Mouse (Mus musculus): ENCODE data around the gene Depp1. TPM values are rescaled to one million over a fixed set of nuclear protein-coding genes. Genes with fewer than 3 reads are reported as not detected.

Gene Depp1
- polyA plus RNA-seq, 1 experiment from 2014 or later = 23.5 TPM

GRCm38 (mm10) chr6:116649811-116650210 is 598 bp upstream of the Depp1 start:
- Histone ChIP-seq H3K9ac (no peak overlapping the region), H3K9me3 (ENCODE audit: low read depth, low read length) (no peaks in the 10 kb centered on the region), H3K4me3 (ENCODE audit: low read depth, low read length) (no peak overlapping the region), H3K27me3 (ENCODE audit: insufficient read depth, low read length) (no peaks in the 10 kb centered on the region), H3K36me3 (ENCODE audit: insufficient read depth) (no peaks in the 10 kb centered on the region), H3K4me2 (no peak overlapping the region), H3K4me1 (ENCODE audit: insufficient read depth) (no peaks in the 10 kb centered on the region), H3K27ac (ENCODE audit: low read depth) (peak overlapping the region; percentile 44; the same call in 1 of the 2 replicates)
- DNase-seq (no peak), ATAC-seq (ENCODE audit: insufficient read depth) (no peak)
- no peak for TF ChIP-seq CTCF (IDR thresholded peaks at IDR 0.05; ENCODE audit: low read depth)
- WGBS = 52% methylated on average over 7 of the region's 7 CpGs

DNA sequence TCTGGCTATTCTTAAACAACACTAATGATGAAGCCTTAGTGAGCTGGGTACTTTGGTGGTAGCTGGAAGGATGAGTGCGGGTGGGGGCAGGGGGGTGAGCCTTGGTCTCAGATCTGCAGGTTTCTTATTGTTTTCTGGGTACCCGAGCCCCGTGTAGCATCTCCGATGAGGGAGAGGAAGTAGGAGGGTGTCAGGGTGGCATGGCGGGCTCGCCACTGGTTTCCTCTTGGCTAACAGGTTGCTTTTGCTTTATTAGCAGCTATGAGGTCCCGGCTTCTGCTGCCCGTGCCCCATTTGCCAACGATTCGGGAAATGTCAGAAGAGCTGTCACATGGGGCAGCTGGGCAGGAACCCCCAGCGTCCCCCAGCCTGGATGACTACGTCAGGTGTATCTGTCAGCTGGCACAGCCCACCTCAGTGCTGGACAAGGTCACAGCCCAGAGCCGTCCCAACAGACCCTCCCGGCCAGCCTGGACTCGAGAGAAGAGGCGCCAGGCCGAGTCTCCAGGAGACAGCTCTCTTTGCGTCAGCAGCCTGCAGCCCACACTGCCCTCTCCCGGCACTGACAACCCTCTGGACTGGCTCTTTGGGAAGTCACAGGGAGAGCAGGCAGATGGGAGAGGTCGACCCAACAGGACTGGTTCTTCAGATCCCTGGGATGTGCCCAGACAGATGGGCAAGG is 1.2 kb downstream of the Depp1 start:
- ATAC-seq (ENCODE audit: insufficient read depth) (no peak), DNase-seq (peak; percentile 57)
- no peak overlapping the region; the same call in 1 of the 2 replicates for H3K9ac ChIP-seq
- no peaks in the 10 kb centered on the region for H3K36me3 ChIP-seq (ENCODE audit: insufficient read depth)
- H3K27me3 ChIP-seq (ENCODE audit: insufficient read depth, low read length) = no peaks in the 10 kb centered on the region
- no peaks in the 10 kb centered on the region for H3K9me3 ChIP-seq (ENCODE audit: low read depth, low read length)
- H3K4me1 ChIP-seq (ENCODE audit: insufficient read depth) = no peaks in the 10 kb centered on the region
- H3K4me2 ChIP-seq = peak overlapping the region; percentile 43
- 57% methylated on average over 20 of the region's 20 CpGs for WGBS
- peak overlapping the region; percentile 15; the same call in 1 of the 2 replicates for H3K4me3 ChIP-seq (ENCODE audit: low read depth, low read length)
- TF ChIP-seq CTCF (IDR thresholded peaks at IDR 0.05; ENCODE audit: low read depth) = peak; percentile 61
- H3K27ac ChIP-seq (ENCODE audit: low read depth) = no peak overlapping the region

GRCm38 (mm10) chr6:116653191-116653590 is 2.8 kb downstream of the Depp1 start:
- Histone ChIP-seq H3K9ac (no peak overlapping the region), H3K9me3 (ENCODE audit: low read depth, low read length) (no peaks in the 10 kb centered on the region), H3K27me3 (ENCODE audit: insufficient read depth, low read length) (no peaks in the 10 kb centered on the region), H3K27ac (ENCODE audit: low read depth) (no peak overlapping the region), H3K4me3 (ENCODE audit: low read depth, low read length) (no peak overlapping the region), H3K4me1 (ENCODE audit: insufficient read depth) (no peaks in the 10 kb centered on the region), H3K4me2 (no peak overlapping the region), H3K36me3 (ENCODE audit: insufficient read depth) (no peaks in the 10 kb centered on the region)
- DNase-seq (no peak), ATAC-seq (ENCODE audit: insufficient read depth) (no peak)
- 66% methylated on average over 3 of the region's 3 CpGs for WGBS
- no peak for TF ChIP-seq CTCF (IDR thresholded peaks at IDR 0.05; ENCODE audit: low read depth)

GRCm38 (mm10) chr6:116653684-116654454 is 3.5 kb downstream of the Depp1 start:
- ATAC-seq (ENCODE audit: insufficient read depth) (peak; percentile 47; the same call in 1 of the 2 replicates), DNase-seq (peak; percentile 90)
- no peak overlapping the region for H3K9ac ChIP-seq
- 55% methylated on average over 9 of the region's 9 CpGs for WGBS
- H3K4me2 ChIP-seq = no peak overlapping the region
- H3K27me3 ChIP-seq (ENCODE audit: insufficient read depth, low read length) = no peaks in the 10 kb centered on the region
- TF ChIP-seq CTCF (IDR thresholded peaks at IDR 0.05; ENCODE audit: low read depth) = peak; percentile 89
- H3K4me3 ChIP-seq (ENCODE audit: low read depth, low read length) = no peak overlapping the region
- H3K27ac ChIP-seq (ENCODE audit: low read depth) = no peak overlapping the region
- H3K4me1 ChIP-seq (ENCODE audit: insufficient read depth) = no peaks in the 10 kb centered on the region
- no peaks in the 10 kb centered on the region for H3K36me3 ChIP-seq (ENCODE audit: insufficient read depth)
- no peaks in the 10 kb centered on the region for H3K9me3 ChIP-seq (ENCODE audit: low read depth, low read length)

DNA sequence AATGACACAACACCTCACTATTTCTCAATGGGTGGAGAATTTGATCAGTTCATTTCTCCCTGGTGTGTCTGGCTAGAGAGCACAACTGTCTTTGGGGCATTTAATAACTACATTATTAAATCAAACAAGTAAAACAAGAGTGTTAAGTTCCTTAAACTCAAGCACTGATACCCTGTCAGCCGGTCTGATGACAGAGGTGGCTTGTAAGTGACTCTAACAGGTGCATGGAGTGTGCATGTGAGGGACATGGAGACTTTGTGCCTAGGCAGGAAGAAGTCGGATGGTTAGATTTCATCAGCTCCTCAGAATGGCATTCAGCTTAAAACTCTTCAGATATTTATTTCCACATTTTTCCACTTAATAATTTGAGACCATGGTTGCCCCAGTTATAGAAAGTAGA is 13.0 kb downstream of the Depp1 start:
- no peaks in the 10 kb centered on the region for H3K4me1 ChIP-seq (ENCODE audit: insufficient read depth)
- H3K9me3 ChIP-seq (ENCODE audit: low read depth, low read length) = no peaks in the 10 kb centered on the region
- H3K4me3 ChIP-seq (ENCODE audit: low read depth, low read length) = no peak overlapping the region
- H3K9ac ChIP-seq = no peak overlapping the region
- DNase-seq (no peak), ATAC-seq (ENCODE audit: insufficient read depth) (no peak)
- H3K27me3 ChIP-seq (ENCODE audit: insufficient read depth, low read length) = no peaks in the 10 kb centered on the region
- no peak overlapping the region for H3K4me2 ChIP-seq
- WGBS = 84% methylated on average over 2 of the region's 2 CpGs
- no peaks in the 10 kb centered on the region for H3K36me3 ChIP-seq (ENCODE audit: insufficient read depth)
- H3K27ac ChIP-seq (ENCODE audit: low read depth) = no peak overlapping the region
- TF ChIP-seq CTCF (IDR thresholded peaks at IDR 0.05; ENCODE audit: low read depth) = no peak

- no peak for DNase-seq
- no peak for TF ChIP-seq CTCF (IDR thresholded peaks at IDR 0.05; ENCODE audit: low read depth)
- Histone ChIP-seq H3K4me1 (ENCODE audit: insufficient read depth) (no peaks in the 10 kb centered on the region), H3K27ac (ENCODE audit: low read depth) (no peak overlapping the region), H3K9me3 (ENCODE audit: low read depth, low read length) (no peaks in the 10 kb centered on the region), H3K9ac (no peak overlapping the region), H3K4me3 (ENCODE audit: low read depth, low read length) (no peak overlapping the region), H3K27me3 (ENCODE audit: insufficient read depth, low read length) (no peaks in the 10 kb centered on the region), H3K4me2 (no peak overlapping the region), H3K36me3 (ENCODE audit: insufficient read depth) (no peaks in the 10 kb centered on the region)
- WGBS = 75% methylated on average over 6 of the region's 6 CpGs
- no peak for ATAC-seq (ENCODE audit: insufficient read depth)
Observed at GRCm38 (mm10) chr6:116664031-116664430, 13.6 kb downstream of the Depp1 start.

DNA sequence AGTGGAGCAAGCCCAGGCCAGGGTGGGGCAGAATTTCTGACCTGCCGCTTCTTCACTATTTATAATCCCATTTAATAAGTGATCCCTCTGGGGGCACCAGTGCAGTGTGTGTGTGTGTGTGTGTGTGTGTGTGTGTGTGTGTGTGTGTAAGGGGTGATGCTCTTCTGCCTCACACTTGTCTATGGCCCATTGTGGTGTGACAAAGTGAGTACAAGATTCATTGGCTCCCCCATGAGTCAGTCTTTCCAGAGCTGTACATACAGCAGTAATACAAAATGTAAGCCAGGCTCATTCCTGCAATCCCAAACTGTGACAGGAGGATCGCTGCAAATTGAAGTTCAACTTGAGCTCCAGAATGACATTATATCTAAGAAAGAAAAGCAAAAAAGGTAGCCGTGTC is 14.4 kb downstream of the Depp1 start:
- Histone ChIP-seq H3K9me3 (ENCODE audit: low read depth, low read length) (no peaks in the 10 kb centered on the region), H3K36me3 (ENCODE audit: insufficient read depth) (no peaks in the 10 kb centered on the region)
- WGBS = 79% methylated on average over 3 of the region's 3 CpGs

More for the DNA sequence above, 14.4 kb downstream of the Depp1 start:
- Histone ChIP-seq H3K4me2 (no peak overlapping the region), H3K27me3 (ENCODE audit: insufficient read depth, low read length) (no peaks in the 10 kb centered on the region), H3K4me1 (ENCODE audit: insufficient read depth) (no peaks in the 10 kb centered on the region), H3K27ac (ENCODE audit: low read depth) (no peak overlapping the region), H3K9ac (no peak overlapping the region), H3K4me3 (ENCODE audit: low read depth, low read length) (no peak overlapping the region)
- no peak for DNase-seq
- no peak for TF ChIP-seq CTCF (IDR thresholded peaks at IDR 0.05; ENCODE audit: low read depth)
- no peak for ATAC-seq (ENCODE audit: insufficient read depth)

Data from lung, embryonic 14.5 days (tissue).